Mouse (Mus musculus): ENCODE measurements around the gene Arpc1a. TPM values are rescaled to one million over a fixed set of nuclear protein-coding genes. Genes with fewer than 3 reads are reported as not detected.

Gene Arpc1a
- total RNA-seq, 1 experiment: 65.4 TPM

DNA sequence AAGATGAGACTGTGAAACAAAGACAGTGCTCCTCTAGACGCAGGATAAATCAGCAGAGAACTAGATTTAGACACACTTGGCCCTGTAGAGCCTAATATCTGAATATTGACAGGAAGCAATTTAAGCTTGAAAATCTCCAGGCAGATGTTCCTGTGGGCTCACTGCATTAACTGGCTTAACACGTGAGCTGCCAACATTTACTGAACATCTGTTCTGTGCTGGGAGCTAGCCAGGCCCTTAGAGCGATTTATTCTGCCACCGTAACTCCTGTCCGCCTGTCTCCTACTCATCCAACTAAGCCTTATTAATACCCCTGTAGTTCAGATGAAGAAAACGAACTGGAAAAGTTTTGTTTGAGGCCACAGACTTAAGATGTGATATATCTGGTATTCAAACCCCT is 55.2 kb downstream of the Arpc1a start:
- Histone ChIP-seq H3K4me1 (ENCODE audit: control insufficient read depth in 2 of 2, insufficient read depth in 2 of 2, low read length in 2 of 2, poor library complexity in 1 of 2) (peaks cover 0 to 2% of the 10 kb centered on the region in 2 experiments; a peak in 2 of 4 replicates), H3K36me3 (ENCODE audit: control insufficient read depth, insufficient read depth, low read length, poor library complexity, severe bottlenecking) (peaks cover 41% of the 10 kb centered on the region), H3K27ac (ENCODE audit: insufficient read depth, low read depth, low read length, poor library complexity, severe bottlenecking) (no peak overlapping the region), H3K4me3 (ENCODE audit: insufficient read depth in 1 of 2, low read depth in 1 of 2, low read length in 2 of 2, poor library complexity in 1 of 2, severe bottlenecking in 1 of 2) (peak overlapping the region; percentile 77 to 89), H3K9ac (ENCODE audit: insufficient read depth, low read depth, low read length, poor library complexity, severe bottlenecking) (peak overlapping the region; percentile 95), H3K9me3 (ENCODE audit: control insufficient read depth, insufficient read depth, low read depth, low read length) (no peaks in the 10 kb centered on the region)
- TF ChIP-seq ZNF384 (IDR thresholded peaks at IDR 0.05; ENCODE audit: low read depth, low read length): no peak
- no peak for TF ChIP-seq MAFK (IDR thresholded peaks at IDR 0.05; ENCODE audit: insufficient read depth, low read depth, low read length)
- TF ChIP-seq CHD2 (IDR thresholded peaks at IDR 0.05; ENCODE audit: low read depth, low read length): no peak
- no peak for TF ChIP-seq ZC3H11A (IDR thresholded peaks at IDR 0.05; ENCODE audit: borderline replicate concordance, low read depth, low read length)
- in situ Hi-C loops (cut with MboI; ENCODE audit: low sequenced_read_pairs in 2 of 2, unreplicated experiment in 2 of 2): no loop called here
- no peak for DNase-seq (ENCODE audit: low read depth, low spot score)

DNA sequence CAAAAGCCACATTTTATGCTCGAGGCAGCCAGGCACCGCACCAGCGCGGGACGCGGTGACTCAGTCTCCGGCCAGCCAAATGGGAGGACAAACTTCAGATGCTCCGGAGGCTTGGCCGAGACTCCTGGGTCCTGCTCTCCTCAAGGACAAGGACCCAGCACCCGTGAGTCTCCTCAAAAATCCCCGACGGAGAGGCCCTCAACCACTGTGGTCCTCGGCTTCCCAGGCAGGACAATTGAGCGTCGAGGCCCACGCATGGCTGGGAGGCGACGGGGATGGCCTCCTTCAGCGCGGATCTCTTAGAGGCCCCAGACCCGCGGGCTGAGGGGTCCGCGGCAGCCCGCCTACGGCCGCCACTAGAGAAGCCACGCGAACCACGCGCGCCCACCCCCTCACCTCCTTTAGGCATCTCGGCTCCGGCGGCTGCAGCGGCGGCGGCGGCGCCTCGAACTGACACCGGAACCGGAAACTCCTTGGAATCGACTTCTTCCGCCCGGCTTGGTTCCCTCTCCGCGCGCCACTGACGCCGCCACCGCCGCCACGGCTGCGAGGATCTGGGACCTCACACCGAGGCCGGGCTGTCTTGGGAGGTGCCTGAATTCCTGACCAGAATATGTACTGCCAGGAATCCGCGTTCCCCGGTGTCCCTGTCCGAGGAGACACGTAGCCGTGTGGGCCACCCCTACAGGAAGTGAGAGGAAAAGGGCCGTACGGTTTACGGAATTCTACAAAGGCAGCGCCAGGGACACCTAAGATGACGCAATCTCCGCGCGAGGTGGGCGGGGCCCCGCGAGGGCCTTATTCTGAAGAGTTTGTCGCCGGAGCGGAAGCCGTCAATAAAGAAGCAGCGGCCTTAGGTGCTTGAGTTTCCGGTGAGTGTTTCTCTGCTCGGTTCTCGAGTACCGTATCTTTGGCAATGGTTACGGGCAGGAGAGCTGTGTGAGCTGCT is 56.2 kb downstream of the Arpc1a start, which contains the start of the genes Pdap1 and Bud31:
TSS of gene Pdap1 (minus strand) at position 668 of the 949 bp plus-strand sequence.
TSS of gene Bud31 (plus strand) at position 792 of the 949 bp plus-strand sequence.
- Histone ChIP-seq H3K36me3 (ENCODE audit: control insufficient read depth, insufficient read depth, low read length, poor library complexity, severe bottlenecking) (peaks cover 33% of the 10 kb centered on the region), H3K27ac (ENCODE audit: insufficient read depth, low read depth, low read length, poor library complexity, severe bottlenecking) (peak within 1 kb of the TSS; percentile 96), H3K4me1 (ENCODE audit: control insufficient read depth in 2 of 2, insufficient read depth in 2 of 2, low read length in 2 of 2, poor library complexity in 1 of 2) (peaks cover 0 to 2% of the 10 kb centered on the region in 2 experiments; a peak in 2 of 4 replicates), H3K4me3 (ENCODE audit: insufficient read depth in 1 of 2, low read depth in 1 of 2, low read length in 2 of 2, poor library complexity in 1 of 2, severe bottlenecking in 1 of 2) (peak within 1 kb of the TSS; percentile 77 to 89), H3K9ac (ENCODE audit: insufficient read depth, low read depth, low read length, poor library complexity, severe bottlenecking) (peak within 1 kb of the TSS; percentile 95), H3K9me3 (ENCODE audit: control insufficient read depth, insufficient read depth, low read depth, low read length) (no peaks in the 10 kb centered on the region)
- peak; percentile 79 for DNase-seq (ENCODE audit: low read depth, low spot score)
- TF ChIP-seq HCFC1 (IDR thresholded peaks at IDR 0.05; ENCODE audit: borderline replicate concordance, insufficient read depth, low read length): peak; percentile 81
- TF ChIP-seq MAFK (IDR thresholded peaks at IDR 0.05; ENCODE audit: insufficient read depth, low read depth, low read length): no peak
- TF ChIP-seq ZNF384 (IDR thresholded peaks at IDR 0.05; ENCODE audit: low read depth, low read length): 0 out of 2 replicates have a peak, but pooled peaks have one; percentile 9
- TF ChIP-seq CHD2 (IDR thresholded peaks at IDR 0.05; ENCODE audit: low read depth, low read length): no peak
- TF ChIP-seq ZC3H11A (IDR thresholded peaks at IDR 0.05; ENCODE audit: borderline replicate concordance, low read depth, low read length): no peak
- in situ Hi-C loops (cut with MboI; ENCODE audit: low sequenced_read_pairs in 2 of 2, unreplicated experiment in 2 of 2): no loop called here

DNA sequence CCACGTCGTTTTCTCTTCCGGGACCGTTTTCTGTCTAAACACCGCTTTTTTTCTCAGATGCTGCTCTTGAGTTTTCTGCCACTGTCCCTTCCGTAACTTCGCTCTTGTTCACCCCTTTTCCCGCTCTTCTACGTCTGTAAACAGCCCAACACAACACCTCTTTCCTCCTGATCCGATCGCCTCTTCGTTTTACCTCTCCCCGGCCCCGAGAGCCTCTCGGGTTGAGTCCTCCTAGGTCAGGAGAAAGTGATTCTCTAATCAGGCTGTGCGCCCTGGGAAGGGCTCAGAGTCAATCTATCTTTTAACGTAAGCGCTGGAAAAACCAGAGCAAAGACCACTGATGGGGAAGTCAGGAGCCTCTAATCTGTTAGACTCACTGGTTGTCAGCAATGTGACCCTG is 57.0 kb downstream of the Arpc1a start:
- H3K27ac ChIP-seq (ENCODE audit: insufficient read depth, low read depth, low read length, poor library complexity, severe bottlenecking): peak overlapping the region; percentile 63
- H3K36me3 ChIP-seq (ENCODE audit: control insufficient read depth, insufficient read depth, low read length, poor library complexity, severe bottlenecking): peaks cover 34% of the 10 kb centered on the region
- no peaks in the 10 kb centered on the region for H3K9me3 ChIP-seq (ENCODE audit: control insufficient read depth, insufficient read depth, low read depth, low read length)
- peak overlapping the region; percentile 95 for H3K9ac ChIP-seq (ENCODE audit: insufficient read depth, low read depth, low read length, poor library complexity, severe bottlenecking)
- in situ Hi-C loops (cut with MboI; ENCODE audit: low sequenced_read_pairs in 2 of 2, unreplicated experiment in 2 of 2): no loop called here
- TF ChIP-seq CHD2 (IDR thresholded peaks at IDR 0.05; ENCODE audit: low read depth, low read length): no peak
- no peak for TF ChIP-seq MAFK (IDR thresholded peaks at IDR 0.05; ENCODE audit: insufficient read depth, low read depth, low read length)
- TF ChIP-seq ZC3H11A (IDR thresholded peaks at IDR 0.05; ENCODE audit: borderline replicate concordance, low read depth, low read length): no peak
- no peak for TF ChIP-seq HCFC1 (IDR thresholded peaks at IDR 0.05; ENCODE audit: borderline replicate concordance, insufficient read depth, low read length)
- no peak for TF ChIP-seq ZNF384 (IDR thresholded peaks at IDR 0.05; ENCODE audit: low read depth, low read length)
- DNase-seq (ENCODE audit: low read depth, low spot score): no peak
- H3K4me1 ChIP-seq (ENCODE audit: control insufficient read depth in 2 of 2, insufficient read depth in 2 of 2, low read length in 2 of 2, poor library complexity in 1 of 2): peaks cover 0 to 2% of the 10 kb centered on the region in 2 experiments; a peak in 2 of 4 replicates
- H3K4me3 ChIP-seq (ENCODE audit: insufficient read depth in 1 of 2, low read depth in 1 of 2, low read length in 2 of 2, poor library complexity in 1 of 2, severe bottlenecking in 1 of 2): peak overlapping the region; percentile 77 to 89

DNA sequence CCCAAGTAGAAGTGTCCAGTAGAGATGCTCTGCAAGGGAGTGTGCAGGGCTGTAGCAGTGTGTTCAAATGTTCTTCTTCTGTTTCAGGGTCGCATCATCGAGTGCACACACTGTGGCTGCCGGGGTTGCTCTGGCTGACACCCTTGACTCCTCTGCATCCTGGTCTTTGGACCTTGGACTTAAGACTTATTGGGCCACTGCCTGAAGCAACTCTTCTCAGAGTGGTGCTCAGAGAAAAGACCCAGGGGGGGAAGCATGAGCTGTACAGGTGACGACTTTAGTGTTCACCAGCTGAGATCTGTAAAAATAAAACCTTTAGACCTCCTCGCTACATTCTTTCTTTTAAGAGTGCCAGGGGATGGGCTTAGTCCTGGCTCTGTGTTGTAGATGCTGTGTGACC is 64.1 kb downstream of the Arpc1a start:
- TF ChIP-seq HCFC1 (IDR thresholded peaks at IDR 0.05; ENCODE audit: borderline replicate concordance, insufficient read depth, low read length) (no peak), MAFK (IDR thresholded peaks at IDR 0.05; ENCODE audit: insufficient read depth, low read depth, low read length) (no peak), CHD2 (IDR thresholded peaks at IDR 0.05; ENCODE audit: low read depth, low read length) (no peak), ZNF384 (IDR thresholded peaks at IDR 0.05; ENCODE audit: low read depth, low read length) (no peak), ZC3H11A (IDR thresholded peaks at IDR 0.05; ENCODE audit: borderline replicate concordance, low read depth, low read length) (no peak)

More for the DNA sequence above, 64.1 kb downstream of the Arpc1a start:
- H3K9me3 ChIP-seq (ENCODE audit: control insufficient read depth, insufficient read depth, low read depth, low read length): no peaks in the 10 kb centered on the region
- no peak overlapping the region for H3K27ac ChIP-seq (ENCODE audit: insufficient read depth, low read depth, low read length, poor library complexity, severe bottlenecking)
- no peak overlapping the region for H3K4me3 ChIP-seq (ENCODE audit: insufficient read depth in 1 of 2, low read depth in 1 of 2, low read length in 2 of 2, poor library complexity in 1 of 2, severe bottlenecking in 1 of 2)
- H3K36me3 ChIP-seq (ENCODE audit: control insufficient read depth, insufficient read depth, low read length, poor library complexity, severe bottlenecking): peaks cover 57% of the 10 kb centered on the region
- in situ Hi-C loops (cut with MboI; ENCODE audit: low sequenced_read_pairs in 2 of 2, unreplicated experiment in 2 of 2): no loop called here
- H3K9ac ChIP-seq (ENCODE audit: insufficient read depth, low read depth, low read length, poor library complexity, severe bottlenecking): no peak overlapping the region
- H3K4me1 ChIP-seq (ENCODE audit: control insufficient read depth in 2 of 2, insufficient read depth in 2 of 2, low read length in 2 of 2, poor library complexity in 1 of 2): no peaks in the 10 kb centered on the region
- DNase-seq (ENCODE audit: low read depth, low spot score): no peak
